Mouse (Mus musculus): ENCODE results near the gene Tmem63a.
"Not testable (repeated sequence)": the region's sequence is repeated elsewhere in the genome, so short reads cannot be mapped to it uniquely, and the experiment has no call there.

Tmem63a gene

GRCm38 (mm10) chr1:180956973-180957381 is 14.8 kb downstream of the Tmem63a start:
- in situ Hi-C loops (cut with MboI; ENCODE audit: low sequenced_read_pairs): no loop called here

- in situ Hi-C loops (cut with MboI; ENCODE audit: low sequenced_read_pairs): no loop called here
Measured at GRCm38 (mm10) chr1:180957989-180958388, 15.8 kb downstream of the Tmem63a start.

- in situ Hi-C loops (cut with MboI; ENCODE audit: low sequenced_read_pairs): no loop called here
Measured at GRCm38 (mm10) chr1:180958797-180959196, 16.7 kb downstream of the Tmem63a start.

GRCm38 (mm10) chr1:180965786-180966185 is 23.6 kb downstream of the Tmem63a start:
- in situ Hi-C loops (cut with MboI; ENCODE audit: low sequenced_read_pairs): no loop called here

GRCm38 (mm10) chr1:180966542-180966941 is 24.4 kb downstream of the Tmem63a start:
- in situ Hi-C loops (cut with MboI; ENCODE audit: low sequenced_read_pairs): no loop called here

GRCm38 (mm10) chr1:180967261-180967660 is 25.1 kb downstream of the Tmem63a start:
- in situ Hi-C loops (cut with MboI; ENCODE audit: low sequenced_read_pairs): no loop called here

- in situ Hi-C loops (cut with MboI; ENCODE audit: low sequenced_read_pairs): loop anchor here (5.0 kb wide), 1 partner anchor 71 kb away; the partner anchor contains the start of gene Pycr2
Measured at GRCm38 (mm10) chr1:180972941-180973340, 30.8 kb downstream of the Tmem63a start.

GRCm38 (mm10) chr1:180974126-180974746 is 32.1 kb downstream of the Tmem63a start:
- in situ Hi-C loops (cut with MboI; ENCODE audit: low sequenced_read_pairs): loop anchor here (5.0 kb wide), 1 partner anchor 72 kb away; the partner anchor contains the start of gene Pycr2

- in situ Hi-C loops (cut with MboI; ENCODE audit: low sequenced_read_pairs): no loop called here
Measured at GRCm38 (mm10) chr1:180976110-180976679, 34.1 kb downstream of the Tmem63a start.

- in situ Hi-C loops (cut with MboI; ENCODE audit: low sequenced_read_pairs): no loop called here
Measured at GRCm38 (mm10) chr1:180979484-180980251, 37.5 kb downstream of the Tmem63a start.

GRCm38 (mm10) chr1:180980464-180980863 is 38.3 kb downstream of the Tmem63a start:
- in situ Hi-C loops (cut with MboI; ENCODE audit: low sequenced_read_pairs): no loop called here

- in situ Hi-C loops (cut with MboI; ENCODE audit: low sequenced_read_pairs): not testable (repeated sequence)
Measured at GRCm38 (mm10) chr1:180981298-180982046, 39.3 kb downstream of the Tmem63a start.

GRCm38 (mm10) chr1:180986701-180987100 is 44.6 kb downstream of the Tmem63a start:
- in situ Hi-C loops (cut with MboI; ENCODE audit: low sequenced_read_pairs): no loop called here

- in situ Hi-C loops (cut with MboI; ENCODE audit: low sequenced_read_pairs): no loop called here
Measured at GRCm38 (mm10) chr1:180987759-180988158, 45.6 kb downstream of the Tmem63a start.

GRCm38 (mm10) chr1:180990671-180991070 is 48.5 kb downstream of the Tmem63a start:
- in situ Hi-C loops (cut with MboI; ENCODE audit: low sequenced_read_pairs): no loop called here

- in situ Hi-C loops (cut with MboI; ENCODE audit: low sequenced_read_pairs): no loop called here
Measured at GRCm38 (mm10) chr1:180992142-180992541, 50.0 kb downstream of the Tmem63a start.

GRCm38 (mm10) chr1:181000501-181001092 is 58.5 kb downstream of the Tmem63a start:
- in situ Hi-C loops (cut with MboI; ENCODE audit: low sequenced_read_pairs): no loop called here

GRCm38 (mm10) chr1:181001217-181001616 is 59.1 kb downstream of the Tmem63a start:
- in situ Hi-C loops (cut with MboI; ENCODE audit: low sequenced_read_pairs): no loop called here

GRCm38 (mm10) chr1:181001621-181002020 is 59.5 kb downstream of the Tmem63a start:
- in situ Hi-C loops (cut with MboI; ENCODE audit: low sequenced_read_pairs): no loop called here

- in situ Hi-C loops (cut with MboI; ENCODE audit: low sequenced_read_pairs): no loop called here
Measured at GRCm38 (mm10) chr1:181003790-181004189, 61.6 kb downstream of the Tmem63a start.

GRCm38 (mm10) chr1:181005331-181005730 is 63.2 kb downstream of the Tmem63a start:
- in situ Hi-C loops (cut with MboI; ENCODE audit: low sequenced_read_pairs): no loop called here
